Mouse (Mus musculus) liver, postnatal 0 days (tissue): ENCODE data around the gene Mthfsl.
"Not testable (repeated sequence)": the region's sequence is repeated elsewhere in the genome, so short reads cannot be mapped to it uniquely, and the experiment has no call there.

Source experiments
- CTCF ChIP-seq: sonication (generic); IDR thresholded peaks from 2 replicates; pipeline ENCODE4 v1.5.1; 2016; ENCODE audit warnings: antibody characterized with exemption, low read depth
- EP300 ChIP-seq: IDR thresholded peaks from 2 replicates; pipeline ENCODE4 v1.6.1; 2016; ENCODE audit warnings: antibody characterized with exemption, low read depth, mild to moderate bottlenecking

- not testable (repeated sequence) for TF ChIP-seq CTCF, EP300
Measured at GRCm38 (mm10) chr9:88691307-88691706, 28.8 kb downstream of the Mthfsl start.
